Mouse (Mus musculus) lung, adult 18-20 months (tissue): Measurements from ENCODE around the gene H2al2a.
"Not testable (repeated sequence)": the region's sequence is repeated elsewhere in the genome, so short reads cannot be mapped to it uniquely, and the experiment has no call there.

Experiments
- DNase-seq, 2 experiments: peaks; one replicate each; pipeline ENCODE4 v3.0.0; 2022; ENCODE audit warnings: mixed read lengths in 2 of 2

H2al2a gene

DNA sequence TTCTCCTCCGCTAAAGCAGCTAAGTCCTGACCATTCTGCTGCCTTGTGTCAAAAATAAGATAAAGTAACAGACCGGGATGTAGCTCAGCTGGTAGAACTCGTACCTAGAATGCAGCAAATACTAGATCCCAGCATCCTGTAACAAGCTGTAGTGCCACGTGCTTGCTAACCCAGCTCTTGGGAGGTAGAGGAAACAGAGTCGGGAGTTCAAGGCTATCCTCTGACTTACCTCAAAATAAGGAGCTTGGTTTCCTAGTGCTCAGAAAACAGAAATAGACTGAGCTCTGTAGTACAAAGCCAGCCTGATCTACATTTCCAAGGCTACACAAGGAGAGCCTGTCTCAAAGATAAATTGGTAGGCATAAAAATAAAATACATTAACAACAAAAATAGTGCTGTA lies 23.5 kb downstream of the H2al2a start:
- no peak for DNase-seq

DNA sequence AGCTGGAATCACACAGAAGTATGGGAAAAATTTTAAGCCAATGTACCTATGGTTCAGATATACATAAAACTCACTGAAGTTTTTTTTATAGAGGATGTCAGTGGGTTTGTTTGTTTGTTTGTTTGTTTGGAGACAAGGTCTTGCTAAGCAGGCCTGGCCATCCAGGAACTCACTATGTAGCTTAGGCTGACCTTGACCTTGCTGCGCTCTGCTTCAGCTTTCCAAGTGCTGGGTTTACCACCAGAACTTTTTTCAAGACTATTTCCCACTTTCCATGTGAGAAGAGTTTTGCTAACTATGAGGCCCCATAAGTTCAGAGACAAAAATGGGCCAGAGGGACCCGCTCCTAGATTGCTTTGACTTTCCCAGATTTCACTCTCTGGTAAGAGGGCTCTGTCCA lies 23.9 kb downstream of the H2al2a start:
- DNase-seq = no peak

DNA sequence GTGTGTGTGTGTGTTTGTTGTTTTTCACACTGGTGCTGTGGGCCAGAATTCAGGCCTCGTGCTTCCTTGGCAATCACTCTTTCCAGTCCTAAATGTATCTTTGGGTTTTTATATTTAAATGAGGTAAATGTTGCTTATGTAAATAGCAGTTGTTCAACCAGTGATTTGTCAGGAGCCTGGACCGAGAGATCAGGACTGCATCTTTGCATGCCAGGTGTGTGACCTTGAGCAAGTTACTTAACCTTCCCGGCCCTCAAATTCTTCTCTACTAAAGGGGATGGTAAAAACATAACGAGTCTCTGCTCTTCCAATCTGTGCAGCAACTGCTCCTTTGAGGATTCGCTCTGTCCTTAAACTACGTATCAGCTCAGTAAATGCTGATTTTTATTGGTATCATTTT lies 25.4 kb downstream of the H2al2a start:
- no peak for DNase-seq

DNA sequence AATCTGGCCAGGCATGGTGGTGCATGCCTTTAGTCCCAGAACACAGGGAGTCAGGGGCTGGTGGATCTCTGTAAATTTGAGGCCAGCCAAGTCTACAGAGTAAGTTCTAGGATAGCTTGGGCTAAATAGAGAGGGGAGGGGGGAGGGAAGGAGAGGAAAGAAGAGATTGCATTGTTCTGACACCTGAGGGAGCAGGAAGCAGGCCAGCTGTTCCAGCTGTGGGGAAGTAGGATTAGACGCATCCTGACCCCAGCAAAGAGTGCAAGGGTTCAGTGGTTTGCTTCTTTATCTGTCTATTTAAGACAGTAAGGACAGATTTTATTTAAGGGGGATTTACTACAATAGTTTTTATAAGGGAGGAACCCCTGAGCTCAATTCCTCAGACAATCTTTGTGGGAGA lies 26.1 kb downstream of the H2al2a start:
- no peak for DNase-seq

DNA sequence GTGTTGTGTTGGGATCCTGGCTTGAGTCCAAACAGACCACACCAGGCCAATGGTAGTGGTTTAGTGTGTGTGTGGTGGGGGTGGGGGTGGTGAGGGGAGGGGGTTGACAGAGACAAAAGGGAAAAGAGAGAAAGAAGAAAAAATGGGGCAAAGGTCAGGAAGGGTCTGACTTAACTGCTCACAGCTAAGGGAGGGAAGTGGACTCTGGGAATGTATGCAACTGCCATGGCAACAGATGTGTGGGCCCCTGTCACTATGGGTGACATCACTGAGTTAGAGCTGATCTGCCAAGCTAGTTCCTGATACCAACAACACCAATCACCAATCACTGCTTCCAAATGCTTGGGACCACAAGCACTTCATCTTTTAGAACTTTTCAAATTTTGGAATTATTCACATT lies 26.6 kb downstream of the H2al2a start:
- DNase-seq = no peak

DNA sequence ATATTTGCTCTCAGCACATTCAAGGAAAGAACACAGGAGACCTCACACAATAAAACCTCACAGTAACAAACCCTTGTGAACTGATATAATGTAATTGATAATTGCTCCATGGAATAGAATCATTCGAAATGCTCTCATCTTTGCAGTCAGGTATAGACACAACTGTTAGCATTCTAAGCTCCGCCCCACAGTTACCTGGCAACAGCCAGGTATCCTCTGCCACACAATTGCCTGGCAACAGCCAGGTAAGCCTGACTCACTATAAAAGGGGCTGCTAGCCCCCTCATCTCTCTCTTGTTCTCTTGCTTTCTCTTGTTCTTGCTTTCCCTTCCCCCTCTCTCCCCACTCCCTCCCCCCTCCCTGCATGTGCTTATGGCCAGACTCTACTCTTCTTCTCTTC lies 28.2 kb downstream of the H2al2a start:
- no peak for DNase-seq

DNA sequence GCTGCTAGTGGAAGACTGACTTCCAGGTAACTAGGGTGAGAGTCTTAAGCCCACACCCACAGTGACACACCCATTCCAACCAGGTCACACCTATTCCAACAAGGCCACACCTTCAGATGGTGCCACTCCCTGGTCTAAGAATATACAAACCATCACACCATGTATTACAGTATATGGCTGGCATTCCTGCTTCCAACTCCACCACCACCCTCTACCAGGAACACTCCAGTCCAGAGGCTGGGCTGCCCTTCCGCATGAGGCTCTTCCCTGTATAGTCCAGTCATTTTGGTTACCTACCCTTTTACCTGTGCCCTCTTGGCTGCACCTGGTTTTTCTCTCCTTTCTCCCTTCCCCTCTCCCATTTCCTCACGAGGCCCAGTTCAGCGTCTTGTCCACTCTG lies 28.7 kb downstream of the H2al2a start:
- not testable (repeated sequence) for DNase-seq

DNA sequence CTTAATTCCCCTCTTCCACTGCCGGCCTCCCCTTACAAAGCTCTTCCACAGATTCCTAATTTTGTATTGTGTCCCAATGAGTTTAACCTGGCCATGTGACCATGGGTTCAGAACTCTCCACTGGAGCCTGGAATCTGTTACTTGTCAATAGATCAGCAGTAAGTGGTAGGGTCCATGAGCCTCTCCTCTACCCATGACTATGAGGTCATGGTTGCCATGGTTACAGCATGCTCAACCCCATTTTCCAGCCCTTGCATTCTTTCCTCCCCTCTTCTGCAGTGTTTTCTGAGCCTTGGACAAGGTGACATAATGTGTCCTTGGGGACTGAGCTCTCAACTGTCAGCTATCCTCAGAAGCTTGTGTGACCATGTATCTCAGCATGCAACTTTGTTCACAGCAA lies 37.3 kb downstream of the H2al2a start:
- DNase-seq = no peak

DNA sequence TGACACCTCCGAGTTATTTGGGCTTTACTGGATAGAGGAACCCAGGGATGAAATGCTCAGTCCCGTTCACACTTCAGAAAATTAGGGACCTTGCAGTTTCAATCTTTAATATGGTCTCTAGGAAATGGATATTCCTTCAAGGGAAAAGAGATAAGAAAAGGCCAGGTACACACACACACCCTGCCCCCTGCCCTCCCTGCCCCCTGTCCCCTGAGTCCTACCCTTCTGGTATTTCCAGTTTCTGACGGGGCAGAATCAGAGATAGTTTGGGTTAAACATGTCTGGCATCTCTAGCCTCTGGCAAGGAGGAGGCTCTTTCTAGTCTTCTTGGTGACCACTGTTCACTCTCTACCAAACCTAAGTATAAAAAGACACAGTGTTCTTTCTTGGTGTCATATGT lies 49.9 kb downstream of the H2al2a start:
- DNase-seq = no peak
